Mouse (Mus musculus): Measurements from ENCODE around the gene Vamp2. TPM values are rescaled to one million over a fixed set of nuclear protein-coding genes. Genes with fewer than 3 reads are reported as not detected.

Gene Vamp2
- 82.2 and 96.4 TPM in 2 replicates for polyA plus RNA-seq (2015; fragmentation: Nextera tagmentation; extraction: Ambion mirVana)

GRCm38 (mm10) chr11:69088103-69088855 is at the start of gene Vamp2:
TSS of gene Vamp2 (plus strand) at chr11:69088490.
- Histone ChIP-seq H3K9ac (peak within 1 kb of the TSS; percentile 94), H3K4me3 (peak within 1 kb of the TSS; percentile 87), H3K27me3 (no peaks in the 10 kb centered on the region), H3K4me1 (replicated peaks) (peaks cover 50% of the 10 kb centered on the region), H3K36me3 (peaks cover 23% of the 10 kb centered on the region), H3K4me2 (peak within 1 kb of the TSS; percentile 82), H3K9me3 (replicated peaks) (no peaks in the 10 kb centered on the region), H3K27ac (peak within 1 kb of the TSS; percentile 94)
- ATAC-seq (replicated peaks; ENCODE audit: insufficient number of reproducible peaks, insufficient read depth, low FRiP score, low read depth) = peak; percentile 73
- WGBS = 1% methylated on average over 63 of the region's 67 CpGs

- ATAC-seq (replicated peaks; ENCODE audit: insufficient number of reproducible peaks, insufficient read depth, low FRiP score, low read depth) = peak; percentile 72
Measured at GRCm38 (mm10) chr11:69045531-69046394, 42.5 kb upstream of the Vamp2 start, which contains the start of gene Aurkb. TSS of gene Aurkb (plus strand) at chr11:69045647.

GRCm38 (mm10) chr11:69046395-69046774 is 41.9 kb upstream of the Vamp2 start:
- H3K27ac ChIP-seq = peak overlapping the region; percentile 92
- no peak for ATAC-seq (replicated peaks; ENCODE audit: insufficient number of reproducible peaks, insufficient read depth, low FRiP score, low read depth)
- no peaks in the 10 kb centered on the region for H3K9me3 ChIP-seq (replicated peaks)
- peaks cover 28% of the 10 kb centered on the region for H3K4me1 ChIP-seq (replicated peaks)
- peak overlapping the region; percentile 98 for H3K4me3 ChIP-seq
- H3K4me2 ChIP-seq = peak overlapping the region; percentile 87
- peaks cover 32% of the 10 kb centered on the region for H3K36me3 ChIP-seq
- no peaks in the 10 kb centered on the region for H3K27me3 ChIP-seq
- WGBS = 8% methylated on average over 9 of the region's 9 CpGs
- H3K9ac ChIP-seq = peak overlapping the region; percentile 76

More at GRCm38 (mm10) chr11:69045531-69046394, 42.5 kb upstream of the Vamp2 start, which contains the start of gene Aurkb:
- Histone ChIP-seq H3K27ac (peak within 1 kb of the TSS; percentile 92), H3K4me1 (replicated peaks) (peaks cover 28% of the 10 kb centered on the region), H3K36me3 (peaks cover 27% of the 10 kb centered on the region), H3K4me3 (peak within 1 kb of the TSS; percentile 98), H3K4me2 (peak within 1 kb of the TSS; percentile 87), H3K27me3 (no peaks in the 10 kb centered on the region), H3K9me3 (replicated peaks) (no peaks in the 10 kb centered on the region), H3K9ac (peak within 1 kb of the TSS; percentile 76)
- WGBS = under 1% methylated on average over 54 of the region's 54 CpGs

GRCm38 (mm10) chr11:69047592-69047991 is 40.7 kb upstream of the Vamp2 start:
- peaks cover 37% of the 10 kb centered on the region for H3K36me3 ChIP-seq
- no peaks in the 10 kb centered on the region for H3K27me3 ChIP-seq
- H3K4me3 ChIP-seq = peak overlapping the region; percentile 98; the same call in 1 of the 2 replicates
- WGBS = 88% methylated on average over 12 of the region's 12 CpGs
- no peak overlapping the region for H3K9ac ChIP-seq
- H3K4me1 ChIP-seq (replicated peaks) = peaks cover 28% of the 10 kb centered on the region
- no peaks in the 10 kb centered on the region for H3K9me3 ChIP-seq (replicated peaks)
- H3K4me2 ChIP-seq = peak overlapping the region; percentile 87
- ATAC-seq (replicated peaks; ENCODE audit: insufficient number of reproducible peaks, insufficient read depth, low FRiP score, low read depth) = no peak
- no peak overlapping the region for H3K27ac ChIP-seq

GRCm38 (mm10) chr11:69048151-69048550 is 40.1 kb upstream of the Vamp2 start:
- Histone ChIP-seq H3K27me3 (no peaks in the 10 kb centered on the region), H3K27ac (no peak overlapping the region), H3K9ac (no peak overlapping the region), H3K4me1 (replicated peaks) (peaks cover 28% of the 10 kb centered on the region), H3K9me3 (replicated peaks) (no peaks in the 10 kb centered on the region), H3K36me3 (peaks cover 37% of the 10 kb centered on the region), H3K4me2 (no peak overlapping the region), H3K4me3 (no peak overlapping the region)
- WGBS = 91% methylated on average over 14 of the region's 14 CpGs
- no peak for ATAC-seq (replicated peaks; ENCODE audit: insufficient number of reproducible peaks, insufficient read depth, low FRiP score, low read depth)

GRCm38 (mm10) chr11:69050748-69051147 is 37.5 kb upstream of the Vamp2 start:
- no peak overlapping the region for H3K4me3 ChIP-seq
- peaks cover 45% of the 10 kb centered on the region for H3K36me3 ChIP-seq
- no peak for ATAC-seq (replicated peaks; ENCODE audit: insufficient number of reproducible peaks, insufficient read depth, low FRiP score, low read depth)
- no peak overlapping the region for H3K4me2 ChIP-seq
- peaks cover 28% of the 10 kb centered on the region for H3K4me1 ChIP-seq (replicated peaks)
- H3K9me3 ChIP-seq (replicated peaks) = no peaks in the 10 kb centered on the region
- WGBS = 91% methylated on average over 8 of the region's 8 CpGs
- H3K27ac ChIP-seq = no peak overlapping the region
- no peaks in the 10 kb centered on the region for H3K27me3 ChIP-seq
- H3K9ac ChIP-seq = no peak overlapping the region

- Histone ChIP-seq H3K4me1 (replicated peaks) (peaks cover 23% of the 10 kb centered on the region), H3K36me3 (peaks cover 45% of the 10 kb centered on the region), H3K4me3 (no peak overlapping the region), H3K27ac (no peak overlapping the region), H3K9me3 (replicated peaks) (no peaks in the 10 kb centered on the region), H3K9ac (no peak overlapping the region), H3K4me2 (no peak overlapping the region), H3K27me3 (no peaks in the 10 kb centered on the region)
- ATAC-seq (replicated peaks; ENCODE audit: insufficient number of reproducible peaks, insufficient read depth, low FRiP score, low read depth) = no peak
- 77% methylated on average over 4 of the region's 4 CpGs for WGBS
Measured at GRCm38 (mm10) chr11:69051771-69052170, 36.5 kb upstream of the Vamp2 start.

- no peak overlapping the region for H3K9ac ChIP-seq
- peaks cover 12% of the 10 kb centered on the region for H3K4me1 ChIP-seq (replicated peaks)
- no peak overlapping the region for H3K27ac ChIP-seq
- no peaks in the 10 kb centered on the region for H3K9me3 ChIP-seq (replicated peaks)
- H3K4me2 ChIP-seq = no peak overlapping the region
- peaks cover 44% of the 10 kb centered on the region for H3K36me3 ChIP-seq
- ATAC-seq (replicated peaks; ENCODE audit: insufficient number of reproducible peaks, insufficient read depth, low FRiP score, low read depth) = no peak
- no peak overlapping the region for H3K4me3 ChIP-seq
- no peaks in the 10 kb centered on the region for H3K27me3 ChIP-seq
- 92% methylated on average over 2 of the region's 2 CpGs for WGBS
Measured at GRCm38 (mm10) chr11:69052824-69053421, 35.4 kb upstream of the Vamp2 start.

GRCm38 (mm10) chr11:69053848-69054247 is 34.4 kb upstream of the Vamp2 start:
- peaks cover 35% of the 10 kb centered on the region for H3K36me3 ChIP-seq

GRCm38 (mm10) chr11:69058265-69058664 is 30.0 kb upstream of the Vamp2 start:
- ATAC-seq (replicated peaks; ENCODE audit: insufficient number of reproducible peaks, insufficient read depth, low FRiP score, low read depth) = no peak
- peaks cover 8% of the 10 kb centered on the region; the same call in 1 of the 2 replicates for H3K36me3 ChIP-seq
- 59% methylated on average over 2 of the region's 2 CpGs for WGBS

More at GRCm38 (mm10) chr11:69053848-69054247, 34.4 kb upstream of the Vamp2 start:
- no peaks in the 10 kb centered on the region for H3K9me3 ChIP-seq (replicated peaks)
- H3K4me2 ChIP-seq = no peak overlapping the region
- WGBS = 75% methylated on average over 3 of the region's 3 CpGs
- H3K27me3 ChIP-seq = no peaks in the 10 kb centered on the region
- H3K4me1 ChIP-seq (replicated peaks) = peaks cover 11% of the 10 kb centered on the region
- no peak overlapping the region for H3K9ac ChIP-seq
- H3K4me3 ChIP-seq = no peak overlapping the region
- no peak for ATAC-seq (replicated peaks; ENCODE audit: insufficient number of reproducible peaks, insufficient read depth, low FRiP score, low read depth)
- no peak overlapping the region for H3K27ac ChIP-seq

More at GRCm38 (mm10) chr11:69058265-69058664, 30.0 kb upstream of the Vamp2 start:
- peaks cover 27% of the 10 kb centered on the region for H3K4me1 ChIP-seq (replicated peaks)
- H3K27me3 ChIP-seq = no peaks in the 10 kb centered on the region
- peak overlapping the region; percentile 91 for H3K27ac ChIP-seq
- no peaks in the 10 kb centered on the region for H3K9me3 ChIP-seq (replicated peaks)
- H3K9ac ChIP-seq = peak overlapping the region; percentile 73
- peak overlapping the region; percentile 69 for H3K4me3 ChIP-seq
- H3K4me2 ChIP-seq = peak overlapping the region; percentile 84
